Mouse (Mus musculus): ENCODE data around the gene Tns2.
"Not testable (repeated sequence)": the region's sequence is repeated elsewhere in the genome, so short reads cannot be mapped to it uniquely, and the experiment has no call there.

Gene Tns2

DNA sequence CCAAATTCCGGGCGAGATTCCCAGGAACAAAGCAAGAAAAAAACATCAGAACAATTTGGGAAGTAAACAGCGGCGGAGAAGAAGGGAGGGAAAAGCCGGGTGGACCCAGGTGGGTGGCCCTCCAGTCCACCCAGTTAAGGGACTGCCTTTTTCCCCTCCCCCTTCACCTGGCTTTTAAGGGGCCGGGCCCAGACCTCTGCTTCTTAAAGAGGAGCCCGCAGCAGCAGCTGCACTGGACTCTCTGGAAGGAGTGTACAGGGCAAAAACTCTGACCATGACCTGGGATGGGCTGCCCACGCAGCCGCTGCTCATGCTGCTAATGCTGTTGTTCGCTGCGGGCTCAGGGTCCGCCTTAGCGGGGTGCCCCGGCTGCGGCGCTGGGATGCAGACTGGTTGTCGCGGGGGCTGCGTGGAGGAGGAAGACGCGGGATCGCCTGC is 44.1 kb downstream of the Tns2 start, which contains the start of gene Igfbp6:
Igfbp6 (plus strand) TSS at position 89 of the 438 bp plus-strand sequence.
- no peak for DNase-seq

DNA sequence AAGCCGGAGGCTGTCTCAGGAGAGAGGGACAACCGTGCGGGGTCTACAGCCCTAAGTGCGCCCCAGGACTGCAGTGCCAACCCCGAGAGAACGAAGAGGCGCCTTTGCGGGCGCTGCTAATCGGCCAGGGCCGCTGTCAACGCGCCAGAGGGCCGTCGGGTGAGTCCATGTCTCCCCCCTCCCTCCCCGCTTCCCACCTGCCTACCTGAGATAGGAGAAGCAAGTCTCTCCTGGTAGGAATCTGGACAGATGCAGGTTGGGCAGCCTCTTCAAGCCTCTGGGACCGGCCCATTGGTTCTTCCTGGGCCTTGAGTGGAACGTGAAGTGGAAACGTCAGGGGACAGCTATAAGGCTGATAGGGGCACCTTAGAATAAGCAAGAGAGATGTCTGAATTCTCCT is 44.5 kb downstream of the Tns2 start:
- DNase-seq = no peak

DNA sequence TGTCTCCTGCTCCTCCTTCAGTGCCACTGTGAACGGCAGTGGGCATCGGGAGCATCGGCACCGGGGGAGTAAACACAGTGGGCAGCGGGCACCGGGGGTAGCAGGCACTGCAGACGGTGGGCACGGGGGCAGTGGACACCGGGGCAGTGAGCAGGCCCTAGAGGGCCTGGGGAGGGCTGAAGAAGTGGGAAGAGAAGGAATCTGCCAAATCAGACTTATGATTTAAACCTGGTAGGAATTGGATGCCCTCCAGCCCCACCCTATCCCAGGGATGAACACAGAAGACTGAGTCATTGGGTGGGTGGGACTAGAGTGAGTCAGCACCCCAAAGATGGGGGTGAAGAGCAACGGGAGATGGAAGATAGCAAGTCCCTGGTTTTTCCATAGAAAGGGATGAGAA is 45.1 kb downstream of the Tns2 start:
- no peak for DNase-seq

DNA sequence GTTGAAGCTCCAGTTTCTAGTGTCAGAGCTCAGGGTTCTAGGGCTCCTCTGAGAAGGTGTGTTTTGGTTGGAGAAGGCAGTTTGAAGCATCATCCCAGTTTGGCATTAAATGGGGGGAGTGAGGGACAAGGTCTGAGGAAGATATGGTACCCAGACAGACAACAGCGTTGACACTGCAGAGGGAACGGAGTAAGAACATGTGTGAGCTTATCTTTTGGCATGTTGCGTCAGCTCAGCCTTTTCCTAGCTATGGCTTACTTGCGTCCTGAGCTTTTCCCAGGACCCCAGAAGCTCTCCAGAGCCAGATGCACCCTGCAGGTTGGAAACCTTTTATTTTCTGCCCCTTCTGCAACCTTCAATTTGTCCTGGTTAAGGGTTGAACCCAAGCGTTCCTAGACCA is 45.9 kb downstream of the Tns2 start:
- no peak for DNase-seq

DNA sequence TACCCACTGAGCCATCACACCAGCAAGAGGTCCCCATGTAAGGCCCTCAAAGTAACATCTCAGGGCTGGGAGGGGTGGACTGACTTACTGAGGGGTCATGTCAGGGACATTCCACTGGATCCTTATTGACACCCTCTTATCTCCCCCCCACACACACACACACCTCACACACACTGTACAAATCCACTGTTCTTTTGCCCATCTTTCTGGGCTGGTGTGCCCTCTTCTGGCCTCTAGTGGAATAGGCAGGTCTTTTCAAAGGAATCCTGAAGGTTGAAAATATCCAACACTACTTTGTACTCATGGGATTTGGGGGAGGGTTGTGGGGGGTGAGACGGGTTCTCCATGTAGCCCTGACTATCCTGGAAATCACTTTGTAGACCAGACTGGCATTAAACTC is 46.7 kb downstream of the Tns2 start:
- DNase-seq = peak; percentile 49

DNA sequence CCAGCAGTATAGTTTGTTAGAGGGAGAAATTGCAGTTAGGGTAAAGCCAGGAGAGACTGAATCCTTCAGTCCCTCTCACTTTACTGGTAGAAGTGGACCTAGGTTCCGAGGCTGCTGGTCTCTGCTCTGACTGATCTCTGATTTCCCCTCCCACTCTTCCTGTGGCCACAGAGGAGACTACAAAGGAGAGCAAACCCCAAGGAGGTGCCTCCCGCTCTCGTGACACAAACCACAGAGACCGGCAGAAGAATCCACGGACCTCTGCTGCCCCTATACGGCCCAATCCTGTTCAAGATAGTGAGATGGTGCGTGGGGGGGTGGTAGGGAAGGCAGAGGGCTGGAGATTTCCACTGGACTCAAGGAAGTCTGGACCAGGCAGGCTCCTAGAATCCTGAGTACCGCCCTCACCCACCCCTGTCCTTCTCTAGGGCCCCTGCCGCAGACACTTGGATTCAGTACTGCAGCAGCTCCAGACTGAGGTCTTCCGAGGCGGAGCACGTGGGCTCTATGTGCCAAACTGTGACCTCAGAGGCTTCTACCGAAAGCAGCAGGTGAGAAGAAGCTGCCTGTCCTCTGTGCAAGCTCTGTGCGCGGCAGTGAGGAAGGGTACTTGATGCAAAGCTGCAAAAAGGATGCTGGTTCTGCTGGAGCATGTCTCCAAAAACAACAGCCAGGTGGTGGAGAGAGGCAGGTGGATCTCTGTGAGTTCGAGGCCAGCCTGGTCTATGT is 47.6 kb downstream of the Tns2 start:
- DNase-seq = no peak

DNA sequence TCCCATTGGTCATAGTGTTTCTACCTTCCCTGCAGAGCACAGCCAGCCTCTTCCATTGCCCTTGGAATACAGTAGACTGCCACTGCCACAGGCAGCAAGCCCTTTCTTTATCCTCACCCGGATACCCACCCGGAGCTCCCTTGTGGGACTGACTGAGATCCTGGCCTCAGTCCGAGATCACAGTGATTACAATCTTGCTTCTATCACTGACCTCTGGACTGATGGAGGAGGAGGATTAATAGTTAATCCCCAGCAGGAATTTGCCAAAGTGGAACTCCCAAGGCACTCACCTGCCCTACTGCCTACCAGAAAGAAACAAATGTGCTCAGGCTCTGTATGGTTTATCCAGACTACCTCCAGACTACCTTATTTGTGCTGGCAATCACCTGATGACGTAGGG is 49.3 kb downstream of the Tns2 start:
- peak; percentile 64 for DNase-seq

DNA sequence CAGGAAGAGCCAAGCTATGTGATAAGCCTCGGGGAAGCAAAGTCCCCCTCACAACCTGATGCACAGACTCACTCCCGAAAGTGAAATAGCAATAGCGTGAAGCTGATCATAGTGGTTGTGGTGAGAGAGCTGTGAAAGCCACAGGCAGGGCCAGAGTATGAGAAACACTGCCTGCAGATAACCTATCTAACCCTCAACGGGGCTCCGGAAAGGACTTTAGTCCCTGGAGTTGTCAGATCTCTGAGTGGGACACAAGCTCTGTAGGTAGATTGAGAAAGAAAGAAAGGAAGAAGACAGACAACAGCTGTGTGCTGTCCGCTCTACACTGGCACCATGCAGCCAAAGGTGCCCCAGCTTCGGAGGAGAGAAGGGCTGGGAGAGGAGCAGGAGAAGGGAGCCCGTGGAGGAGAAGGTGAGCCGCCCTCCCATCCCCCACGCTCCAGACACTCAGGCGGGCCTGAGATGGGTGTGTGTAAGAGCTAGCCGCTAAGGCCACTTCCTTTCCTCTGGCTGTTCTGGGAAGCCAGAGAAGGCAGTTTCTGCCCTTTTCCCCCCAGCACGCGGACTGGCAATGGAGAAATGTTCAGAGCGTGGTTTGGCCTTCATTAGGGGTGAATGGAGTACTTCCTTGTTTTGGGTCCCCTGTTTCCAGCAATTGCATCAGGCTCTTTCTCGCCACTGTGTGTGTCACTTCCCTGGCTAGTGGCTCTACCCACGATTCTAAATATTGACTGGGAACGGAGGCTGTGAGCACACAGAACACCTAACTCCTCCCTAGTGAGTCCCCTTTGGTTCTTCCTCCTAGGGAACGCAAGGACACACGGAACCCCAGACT is 50.3 kb downstream of the Tns2 start, which contains the start of gene Soat2:
Soat2 (plus strand) TSS at position 226 of the 835 bp plus-strand sequence.
- DNase-seq = peak; percentile 34

DNA sequence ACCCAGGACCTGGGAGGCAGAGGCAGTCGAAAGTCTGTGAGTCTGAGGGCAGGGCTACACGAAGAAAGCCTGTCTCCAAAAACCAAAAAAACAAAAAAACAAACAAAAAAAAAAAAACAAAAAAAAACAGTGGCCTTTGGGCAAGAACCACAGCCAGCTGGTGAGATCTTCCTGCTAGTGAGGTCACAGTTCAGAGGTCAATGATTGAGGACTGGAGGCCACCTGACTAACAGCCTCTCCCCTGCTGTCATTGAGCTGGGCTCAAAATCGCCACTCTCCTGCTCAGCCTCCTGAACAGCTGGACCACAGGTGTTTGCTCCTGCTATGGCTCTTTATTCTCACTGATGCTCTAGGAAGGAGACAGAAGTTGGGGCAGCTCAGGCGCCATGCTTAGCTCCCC is 52.4 kb downstream of the Tns2 start:
- DNase-seq = no peak

DNA sequence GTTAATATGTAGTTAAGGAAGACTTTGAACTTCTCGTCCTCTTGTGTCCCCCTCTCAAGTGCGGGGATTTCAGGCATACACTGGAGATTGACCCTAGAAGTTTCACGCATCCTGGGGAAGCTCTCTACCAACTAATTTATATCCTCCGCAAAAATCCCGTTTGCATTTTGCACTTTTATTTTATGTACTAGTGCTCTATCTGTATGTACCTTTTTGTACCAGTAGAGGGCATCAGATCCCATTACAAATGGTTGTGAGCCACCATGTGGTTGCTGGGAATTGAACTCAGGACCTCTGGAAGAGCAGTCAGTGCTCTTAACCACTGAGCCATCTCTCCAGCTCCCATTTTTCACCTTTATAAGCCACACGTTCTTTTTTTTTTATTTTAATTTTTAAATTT is 54.8 kb downstream of the Tns2 start:
- DNase-seq = not testable (repeated sequence)

DNA sequence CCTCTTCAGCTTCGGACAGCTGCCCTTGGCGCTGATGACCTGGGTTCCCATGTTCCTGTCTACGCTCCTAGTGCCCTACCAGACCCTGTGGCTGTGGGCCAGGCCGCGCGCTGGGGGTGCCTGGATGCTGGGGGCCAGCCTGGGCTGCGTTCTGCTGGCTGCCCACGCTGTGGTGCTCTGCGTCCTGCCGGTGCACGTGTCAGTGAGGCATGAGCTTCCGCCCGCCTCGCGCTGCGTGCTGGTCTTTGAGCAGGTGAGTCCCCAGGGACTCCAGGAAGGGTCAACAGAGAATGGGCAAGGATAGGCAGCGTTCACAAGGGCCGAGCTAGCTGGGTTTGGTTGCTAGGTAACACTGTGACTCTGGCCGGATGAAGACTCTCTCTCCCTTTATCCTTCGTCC is 56.6 kb downstream of the Tns2 start:
- no peak for DNase-seq

DNA sequence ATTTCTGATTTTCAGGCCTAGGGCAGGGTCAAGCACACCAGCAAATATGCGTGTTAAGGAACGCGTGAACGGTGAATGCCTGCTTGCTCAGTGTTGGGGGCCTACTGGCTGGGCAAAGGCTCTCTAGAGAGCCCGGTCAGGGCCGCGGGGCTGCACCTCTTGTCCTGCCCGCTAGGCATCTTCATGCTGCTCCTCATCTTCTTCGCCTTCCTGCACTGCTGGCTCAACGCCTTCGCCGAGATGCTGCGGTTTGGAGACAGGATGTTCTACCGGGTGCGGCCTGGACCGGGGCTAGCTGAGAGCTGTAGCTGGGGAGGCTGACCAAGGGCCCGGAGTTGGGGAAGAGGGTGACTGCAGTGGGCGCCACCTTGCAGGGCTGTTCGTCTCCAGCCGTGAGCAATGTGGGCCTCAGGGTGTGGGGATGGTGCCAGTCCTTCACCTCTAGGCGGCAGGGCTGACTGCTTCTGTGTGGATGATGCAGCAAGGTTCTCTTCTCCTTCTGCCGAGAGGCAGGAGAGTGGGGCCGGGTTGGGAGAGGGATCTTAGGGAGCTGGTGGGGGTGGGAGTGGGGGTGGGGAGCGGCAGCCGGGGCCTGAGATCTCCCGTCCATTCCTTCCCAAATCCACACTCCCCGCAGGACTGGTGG is 60.3 kb downstream of the Tns2 start:
- no peak for DNase-seq

DNA sequence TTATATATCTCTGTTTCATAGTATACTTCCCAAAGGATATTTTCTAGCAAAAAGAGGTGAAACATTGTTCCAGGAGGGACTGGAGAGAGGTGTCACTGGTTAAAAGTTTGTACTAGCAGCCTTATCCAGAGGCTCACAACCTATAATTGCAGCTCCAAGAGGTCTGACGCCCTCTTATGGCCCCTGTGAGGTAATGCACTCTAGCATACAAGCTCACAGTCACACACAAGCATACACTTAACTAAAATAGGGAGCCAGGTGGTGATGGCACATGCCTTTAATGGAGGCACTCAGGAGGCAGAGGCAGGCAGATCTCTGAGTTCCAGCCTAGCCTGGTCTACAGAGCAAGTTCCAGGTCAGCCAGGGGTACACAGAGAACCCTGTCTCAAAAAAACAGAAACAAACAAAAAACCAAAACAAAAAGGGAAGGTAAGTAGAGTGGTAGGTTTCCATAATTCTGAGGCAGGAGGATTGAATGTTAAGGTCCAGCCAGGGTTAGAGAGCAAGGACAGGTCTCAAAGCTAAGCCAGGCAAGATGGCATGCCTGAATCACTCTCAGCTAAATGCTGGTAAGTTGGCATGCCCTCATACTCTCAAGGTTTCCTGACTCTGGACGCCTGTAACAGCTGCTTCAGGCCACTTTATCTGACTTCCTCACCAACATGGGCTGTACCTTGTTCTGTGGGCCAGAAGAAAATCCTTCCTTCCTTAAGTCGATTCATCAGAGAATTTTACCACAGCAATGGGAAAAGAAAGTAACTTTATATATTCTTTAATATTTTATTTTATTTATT is 63.9 kb downstream of the Tns2 start:
- DNase-seq = no peak

DNA sequence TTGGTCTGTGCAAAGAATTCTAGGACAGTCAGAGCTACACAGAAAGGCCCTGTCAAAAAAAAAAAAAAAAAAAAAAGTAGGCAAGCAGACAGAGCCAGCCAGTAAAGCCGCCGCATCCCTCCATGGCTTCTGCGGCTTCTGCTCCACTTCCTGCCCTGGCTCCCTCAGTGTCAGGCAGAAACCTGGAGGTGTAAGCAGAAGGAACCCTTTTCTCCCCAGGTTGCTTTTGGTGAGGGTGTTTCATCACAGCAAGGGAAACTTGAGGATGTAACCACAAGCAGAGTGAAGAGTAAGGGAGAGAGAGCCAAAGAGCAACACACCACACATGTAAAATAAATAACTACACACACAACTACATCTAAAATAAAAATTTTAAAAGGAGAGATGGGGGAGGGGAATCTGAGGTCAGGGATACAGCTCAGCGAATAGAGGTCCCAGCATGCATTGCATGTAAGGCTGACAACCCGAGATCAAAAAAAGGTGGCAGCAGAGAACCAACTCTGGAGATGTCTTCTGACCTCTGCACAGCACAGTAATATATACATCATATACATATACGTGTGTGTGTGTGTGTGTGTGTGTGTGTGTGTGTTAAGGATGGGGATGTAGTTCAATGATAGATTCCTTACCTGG is 65.4 kb downstream of the Tns2 start:
- DNase-seq = no peak

Data from kidney, adult 9 months (tissue).